Mouse (Mus musculus): ENCODE results near the gene Tnfsf10.

Tnfsf10 gene

DNA sequence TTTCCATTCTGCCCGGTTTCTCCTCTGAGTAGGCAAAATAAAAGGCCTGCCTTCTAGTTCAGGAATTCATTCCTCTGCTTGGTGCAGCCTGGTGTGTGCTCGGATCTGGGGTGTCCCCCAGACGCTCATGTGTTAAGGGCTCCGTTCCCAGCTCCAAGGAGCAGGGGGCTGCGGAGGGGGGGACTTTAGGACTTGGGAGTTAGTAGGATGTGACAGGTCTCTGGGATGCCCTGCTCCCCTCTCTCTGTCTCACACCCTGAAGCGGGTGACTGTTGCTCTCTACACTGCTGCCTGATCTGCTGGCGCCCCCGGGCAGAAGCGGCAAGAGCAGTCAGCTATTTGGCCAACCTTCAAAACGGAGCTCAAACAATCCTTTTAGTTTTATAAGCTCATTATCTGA, 10.0 kb upstream of the Tnfsf10 start:
- no peak for DNase-seq (ENCODE audit: low read depth, low spot score)

DNA sequence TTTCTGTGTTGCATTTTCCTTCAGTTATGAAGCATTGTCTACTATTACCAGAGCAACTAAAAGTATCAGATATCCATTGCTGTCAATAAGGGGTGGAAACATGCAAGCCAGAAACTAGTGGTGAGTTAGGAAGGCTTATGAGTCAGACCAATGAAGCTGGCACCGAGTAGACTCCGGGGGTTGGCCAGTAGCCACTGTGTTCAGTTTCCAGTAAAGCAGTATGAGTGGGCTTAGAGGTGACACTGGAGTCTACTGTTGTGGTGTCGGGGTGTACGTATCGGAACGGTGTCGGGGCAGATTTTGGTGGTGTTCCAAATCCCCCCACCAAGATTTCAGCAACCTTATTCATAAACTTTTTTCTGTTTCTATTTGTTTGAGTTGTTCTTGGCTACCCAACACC, 5.9 kb upstream of the Tnfsf10 start:
- DNase-seq (ENCODE audit: low read depth, low spot score) = no peak

DNA sequence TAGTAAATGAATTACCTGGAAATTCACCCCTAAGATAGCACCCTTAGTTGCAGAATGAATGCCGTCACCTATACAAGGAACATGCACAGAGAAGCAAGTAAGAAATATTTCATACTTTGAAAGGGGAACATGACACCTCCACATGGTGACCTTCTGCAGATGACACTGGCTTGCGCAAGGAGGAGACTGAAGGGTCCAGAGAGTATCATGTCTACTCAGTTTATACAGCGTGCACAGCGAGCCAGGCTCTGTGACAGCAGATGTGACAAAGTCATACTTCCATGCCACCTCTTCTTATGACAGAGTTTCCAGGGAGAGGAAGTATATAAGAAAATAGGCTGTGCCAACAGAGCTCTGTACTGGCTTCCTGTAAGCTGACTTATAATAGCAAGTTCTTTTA, 5.4 kb upstream of the Tnfsf10 start:
- no peak for DNase-seq (ENCODE audit: low read depth, low spot score)

DNA sequence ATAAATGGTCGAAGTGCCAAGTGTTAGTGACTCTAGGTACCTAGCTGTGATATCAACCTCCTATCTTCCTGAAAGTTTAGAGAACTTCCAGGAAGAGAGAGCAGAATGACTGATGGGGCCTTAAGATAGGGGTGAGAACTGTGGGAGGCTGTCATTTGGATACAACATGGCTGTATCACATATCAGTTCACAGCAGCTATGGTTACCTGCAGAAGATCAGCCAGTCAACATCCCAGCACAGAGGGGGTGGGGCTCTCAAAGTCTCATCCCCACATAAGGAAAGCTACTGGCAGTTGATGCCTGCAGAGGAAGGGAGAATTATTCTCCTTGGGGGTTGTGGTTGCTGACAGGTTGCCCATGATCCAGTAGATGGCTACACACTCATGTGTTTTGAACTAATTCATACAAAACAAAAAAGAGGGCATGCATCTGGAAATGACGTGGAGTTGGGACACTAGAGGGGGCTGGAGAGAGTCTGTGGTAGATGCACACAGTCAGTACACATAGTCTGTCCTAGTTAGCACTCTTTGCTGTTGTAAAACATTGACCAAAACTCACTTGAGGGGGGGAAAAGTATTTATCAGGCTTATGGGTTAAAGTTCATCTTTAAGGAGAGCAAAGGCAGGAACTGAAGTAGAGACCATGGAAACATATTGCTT, 2.2 kb upstream of the Tnfsf10 start:
- DNase-seq (ENCODE audit: low read depth, low spot score) = peak; percentile 73

GRCm38 (mm10) chr3:27317288-27318024, 628 bp downstream of the Tnfsf10 start:
- DNase-seq (ENCODE audit: low read depth, low spot score) = no peak

- DNase-seq (ENCODE audit: low read depth, low spot score) = no peak
Observed at GRCm38 (mm10) chr3:27319650-27320049, 2.8 kb downstream of the Tnfsf10 start.

- no peak for DNase-seq (ENCODE audit: low read depth, low spot score)
Observed at GRCm38 (mm10) chr3:27320613-27321495, 4.0 kb downstream of the Tnfsf10 start.

GRCm38 (mm10) chr3:27322591-27322990, 5.8 kb downstream of the Tnfsf10 start:
- DNase-seq (ENCODE audit: low read depth, low spot score) = no peak

DNA sequence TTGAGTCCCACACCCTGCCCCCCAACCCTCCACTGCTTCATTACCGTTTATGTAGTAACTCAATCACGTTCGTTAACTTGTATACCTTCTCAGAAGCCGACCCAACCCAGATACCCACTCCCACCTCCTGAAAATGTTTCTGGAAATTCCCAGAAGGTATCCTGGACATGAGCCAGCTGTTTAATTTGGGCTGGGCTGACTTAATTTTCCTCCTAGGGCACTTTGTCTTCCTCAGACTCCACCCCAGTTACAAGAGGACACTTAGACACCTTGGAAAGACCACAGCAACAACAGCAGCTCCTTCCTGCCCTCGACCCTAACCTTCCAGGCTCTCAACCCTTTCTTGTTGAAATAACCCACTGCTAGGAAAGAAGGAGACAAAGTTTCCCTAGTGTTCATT, 6.7 kb downstream of the Tnfsf10 start:
- no peak for DNase-seq (ENCODE audit: low read depth, low spot score)

DNA sequence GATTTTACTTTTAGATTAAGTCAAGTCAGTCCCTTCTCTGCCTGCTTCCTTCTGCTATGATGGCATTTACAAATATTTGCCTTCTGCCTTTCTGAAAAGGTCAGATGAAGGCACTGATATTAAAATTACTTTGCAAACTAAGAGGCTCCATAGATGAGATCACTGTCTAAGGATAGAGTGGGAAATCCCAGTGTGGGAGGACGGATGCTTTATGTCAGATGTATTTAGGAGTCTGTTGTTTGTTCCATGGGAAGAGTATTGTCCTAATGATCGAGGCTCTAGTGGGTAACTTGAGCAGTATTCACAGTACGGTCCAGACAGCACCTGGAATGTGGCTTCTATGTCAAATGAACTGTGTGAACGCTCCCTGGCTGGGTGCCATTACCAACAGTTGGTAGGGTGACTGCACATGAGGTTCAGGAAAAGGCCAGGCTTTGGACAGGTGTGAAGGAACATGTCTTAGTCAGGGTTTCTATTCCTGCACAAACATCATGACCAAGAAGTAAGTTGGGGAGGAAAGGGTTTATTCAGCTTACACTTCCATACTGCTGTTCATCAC, 9.9 kb downstream of the Tnfsf10 start:
- DNase-seq (ENCODE audit: low read depth, low spot score) = no peak

DNA sequence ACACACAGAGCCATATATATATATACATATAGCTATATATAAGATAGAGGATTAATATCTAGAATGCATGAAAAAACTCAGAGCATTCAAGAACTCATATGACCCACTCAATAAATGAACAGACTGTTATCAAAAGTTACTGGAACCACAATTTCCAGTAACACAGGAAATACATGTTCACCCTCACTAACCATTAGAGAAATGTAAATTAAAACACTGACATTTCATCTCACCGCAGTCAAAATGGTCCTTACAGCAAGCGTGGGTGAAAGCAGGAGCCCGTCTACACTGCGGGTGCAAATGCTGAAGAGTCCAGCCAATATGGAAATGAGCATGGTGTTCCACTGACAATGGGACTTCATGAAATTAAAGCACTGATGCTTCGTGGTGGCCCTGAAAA, 13.9 kb downstream of the Tnfsf10 start:
- peak; percentile 41 for DNase-seq (ENCODE audit: low read depth, low spot score)

DNA sequence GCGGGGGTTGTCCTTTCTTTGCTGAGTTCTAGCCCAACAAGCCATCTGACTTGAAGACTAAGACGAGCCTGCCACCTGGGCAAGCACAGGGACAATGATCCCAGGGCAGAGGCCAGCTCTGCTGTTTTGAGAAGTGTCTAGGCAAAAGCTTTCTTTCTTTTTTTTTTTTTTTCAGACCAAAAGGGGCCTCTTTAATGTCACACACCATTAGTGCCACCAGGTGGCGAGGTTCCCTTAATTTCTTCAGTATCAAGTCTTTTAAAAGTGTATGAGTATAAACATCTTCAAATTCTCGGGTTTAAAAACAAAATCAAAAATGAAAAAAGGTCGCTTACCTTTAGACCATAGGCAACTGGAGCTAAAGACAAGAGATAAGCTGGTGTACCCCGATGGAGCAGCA, 21.6 kb downstream of the Tnfsf10 start:
- peak; percentile 79 for DNase-seq (ENCODE audit: low read depth, low spot score)

DNA sequence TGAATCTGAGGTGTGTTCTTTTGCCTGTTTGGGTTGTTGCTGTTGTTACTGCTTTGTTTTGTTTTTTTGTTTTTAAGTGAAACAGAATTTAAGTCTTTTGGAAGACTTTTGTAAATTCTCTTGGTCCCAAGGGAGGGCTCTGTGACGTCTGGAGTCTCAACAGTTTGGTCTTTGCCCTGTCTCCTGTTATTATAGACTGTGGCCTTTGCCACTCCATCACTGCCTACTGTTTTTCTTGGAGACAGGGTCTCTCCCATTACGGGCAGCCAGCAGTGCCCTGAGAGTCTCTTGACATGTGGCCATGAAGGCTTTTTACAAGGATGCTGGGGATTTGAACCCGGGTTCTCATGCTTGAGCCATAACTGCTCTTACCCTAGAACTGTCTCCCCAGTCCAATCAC, 22.1 kb downstream of the Tnfsf10 start:
- DNase-seq (ENCODE audit: low read depth, low spot score) = no peak

GRCm38 (mm10) chr3:27340757-27341156, 23.9 kb downstream of the Tnfsf10 start:
- DNase-seq (ENCODE audit: low read depth, low spot score) = no peak

DNA sequence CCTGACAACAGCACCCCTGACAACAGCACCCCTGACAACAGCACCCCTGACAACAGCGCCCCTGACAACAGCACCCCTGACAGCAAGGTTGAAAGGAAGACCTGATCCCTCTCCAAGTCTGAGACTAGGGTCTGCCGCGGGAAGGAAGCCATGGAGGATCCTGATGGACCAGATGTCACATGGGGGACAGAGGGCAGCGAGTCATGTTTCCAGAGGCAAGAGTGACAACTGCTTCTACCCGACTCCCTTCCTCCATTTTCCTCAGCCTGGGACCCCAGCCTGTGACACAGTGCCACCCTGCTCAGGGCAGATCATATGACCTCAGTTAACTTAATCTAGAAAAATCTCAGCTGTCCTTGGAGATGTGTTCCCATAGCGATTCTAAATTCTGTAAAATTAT, 25.6 kb downstream of the Tnfsf10 start:
- no peak for DNase-seq (ENCODE audit: low read depth, low spot score)

- DNase-seq (ENCODE audit: low read depth, low spot score) = peak; percentile 90
Observed at GRCm38 (mm10) chr3:27345526-27345925, 28.7 kb downstream of the Tnfsf10 start.

DNA sequence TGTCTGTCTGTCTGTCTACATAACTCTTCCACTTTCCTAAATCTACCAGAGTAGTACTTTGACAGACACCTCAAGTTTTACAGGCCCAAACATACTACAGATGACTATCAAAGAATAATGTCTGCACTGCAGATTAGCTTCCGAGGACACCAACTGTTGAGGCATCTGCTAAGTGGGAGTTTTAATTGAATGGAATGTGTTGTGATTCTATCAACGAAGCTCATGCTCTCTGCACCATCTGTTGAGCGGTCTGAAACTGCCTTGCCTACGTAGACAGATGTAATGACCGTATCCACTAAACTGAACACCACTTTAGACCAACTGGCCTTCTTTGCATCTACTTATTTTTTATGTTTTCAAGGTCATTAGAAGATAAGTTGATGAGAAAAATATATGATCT, 31.6 kb downstream of the Tnfsf10 start:
- no peak for DNase-seq (ENCODE audit: low read depth, low spot score)

GRCm38 (mm10) chr3:27351105-27351504, 34.3 kb downstream of the Tnfsf10 start:
- no peak for DNase-seq (ENCODE audit: low read depth, low spot score)

GRCm38 (mm10) chr3:27359100-27359720, 42.4 kb downstream of the Tnfsf10 start:
- DNase-seq (ENCODE audit: low read depth, low spot score) = no peak

GRCm38 (mm10) chr3:27370125-27370524, 53.3 kb downstream of the Tnfsf10 start:
- DNase-seq (ENCODE audit: low read depth, low spot score) = peak; percentile 10

- no peak for DNase-seq (ENCODE audit: low read depth, low spot score)
Observed at GRCm38 (mm10) chr3:27370582-27371275, 53.9 kb downstream of the Tnfsf10 start.

Data from CD4-positive, CD25-positive, alpha-beta regulatory T cell, adult 2 months (primary cell).